Mouse (Mus musculus): ENCODE results near the gene Nrbp1.
"Not testable (repeated sequence)": the region's sequence is repeated elsewhere in the genome, so short reads cannot be mapped to it uniquely, and the experiment has no call there.

Nrbp1 gene

GRCm38 (mm10) chr5:31204421-31204820, 36.2 kb upstream of the Nrbp1 start:
- no peak for DNase-seq (ENCODE audit: low read depth, low spot score)

GRCm38 (mm10) chr5:31216554-31216953, 24.1 kb upstream of the Nrbp1 start:
- DNase-seq (ENCODE audit: low read depth, low spot score): not testable (repeated sequence)

- DNase-seq (ENCODE audit: low read depth, low spot score): no peak
Measured at GRCm38 (mm10) chr5:31218294-31218693, 22.4 kb upstream of the Nrbp1 start.

GRCm38 (mm10) chr5:31219070-31219469, 21.6 kb upstream of the Nrbp1 start:
- DNase-seq (ENCODE audit: low read depth, low spot score): peak; percentile 69

- no peak for DNase-seq (ENCODE audit: low read depth, low spot score)
Measured at GRCm38 (mm10) chr5:31219474-31219873, 21.2 kb upstream of the Nrbp1 start.

GRCm38 (mm10) chr5:31219911-31220447, 20.7 kb upstream of the Nrbp1 start:
- DNase-seq (ENCODE audit: low read depth, low spot score): peak; percentile 66

- peak; percentile 98 for DNase-seq (ENCODE audit: low read depth, low spot score)
Measured at GRCm38 (mm10) chr5:31220448-31221303, 20.0 kb upstream of the Nrbp1 start, which contains the start of gene Ppm1g. TSS of gene Ppm1g (minus strand) at chr5:31220687.

- DNase-seq (ENCODE audit: low read depth, low spot score): peak; percentile 69
Measured at GRCm38 (mm10) chr5:31221304-31221945, 19.2 kb upstream of the Nrbp1 start.

GRCm38 (mm10) chr5:31222696-31223095, 18.0 kb upstream of the Nrbp1 start:
- no peak for DNase-seq (ENCODE audit: low read depth, low spot score)

- no peak for DNase-seq (ENCODE audit: low read depth, low spot score)
Measured at GRCm38 (mm10) chr5:31226641-31227040, 14.0 kb upstream of the Nrbp1 start.

GRCm38 (mm10) chr5:31241522-31242034, 914 bp downstream of the Nrbp1 start:
- DNase-seq (ENCODE audit: low read depth, low spot score): no peak

GRCm38 (mm10) chr5:31242191-31242590, 1.5 kb downstream of the Nrbp1 start:
- DNase-seq (ENCODE audit: low read depth, low spot score): no peak

- DNase-seq (ENCODE audit: low read depth, low spot score): no peak
Measured at GRCm38 (mm10) chr5:31250716-31251115, 10.1 kb downstream of the Nrbp1 start.

- peak; percentile 25 for DNase-seq (ENCODE audit: low read depth, low spot score)
Measured at GRCm38 (mm10) chr5:31251541-31252101, 11.0 kb downstream of the Nrbp1 start, which contains the start of gene Krtcap3. TSS of gene Krtcap3 (plus strand) at chr5:31251691.

- DNase-seq (ENCODE audit: low read depth, low spot score): no peak
Measured at GRCm38 (mm10) chr5:31252151-31252550, 11.5 kb downstream of the Nrbp1 start.

GRCm38 (mm10) chr5:31252795-31253545, 12.3 kb downstream of the Nrbp1 start:
- no peak for DNase-seq (ENCODE audit: low read depth, low spot score)

GRCm38 (mm10) chr5:31253806-31254205, 13.1 kb downstream of the Nrbp1 start:
- DNase-seq (ENCODE audit: low read depth, low spot score): no peak

GRCm38 (mm10) chr5:31254452-31254851, 13.8 kb downstream of the Nrbp1 start:
- no peak for DNase-seq (ENCODE audit: low read depth, low spot score)

GRCm38 (mm10) chr5:31254901-31255300, 14.2 kb downstream of the Nrbp1 start:
- DNase-seq (ENCODE audit: low read depth, low spot score): no peak

GRCm38 (mm10) chr5:31255381-31255780, 14.7 kb downstream of the Nrbp1 start:
- no peak for DNase-seq (ENCODE audit: low read depth, low spot score)

GRCm38 (mm10) chr5:31255971-31256370, 15.3 kb downstream of the Nrbp1 start:
- no peak for DNase-seq (ENCODE audit: low read depth, low spot score)
